Mouse (Mus musculus) liver, postnatal 0 days (tissue): ENCODE results near the gene Stx1a.
"Not testable (repeated sequence)": the region's sequence is repeated elsewhere in the genome, so short reads cannot be mapped to it uniquely, and the experiment has no call there.

Source experiments
- CTCF ChIP-seq: sonication (generic); IDR thresholded peaks from 2 replicates; pipeline ENCODE4 v1.5.1; 2016; ENCODE audit warnings: antibody characterized with exemption, low read depth
- EP300 ChIP-seq: IDR thresholded peaks from 2 replicates; pipeline ENCODE4 v1.6.1; 2016; ENCODE audit warnings: antibody characterized with exemption, low read depth, mild to moderate bottlenecking

DNA sequence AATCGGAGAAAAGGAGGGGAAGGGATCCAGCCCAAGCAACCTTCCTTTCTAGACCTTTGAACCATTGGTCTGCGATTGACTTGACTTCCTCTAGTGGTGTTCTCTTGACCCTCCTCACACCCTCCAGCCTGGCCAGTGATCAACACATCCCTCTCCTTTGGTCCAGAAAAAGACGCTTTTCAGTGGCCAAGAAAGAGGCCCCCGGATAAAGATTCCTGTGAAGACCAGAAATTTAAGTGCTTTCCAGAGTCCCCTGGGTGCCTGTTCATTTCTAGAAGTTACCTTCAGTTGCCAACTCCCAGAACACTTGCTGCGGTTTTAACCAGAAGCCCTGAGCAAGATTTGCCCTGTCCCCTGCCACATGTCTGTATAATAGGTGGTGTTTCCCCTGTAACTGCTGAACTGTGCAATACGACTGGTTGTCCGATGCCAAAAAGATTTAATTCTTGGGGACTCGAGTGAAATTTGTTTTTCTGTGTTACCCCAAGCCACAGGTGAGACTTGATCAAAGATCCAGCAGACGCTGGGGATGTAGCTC is 41.7 kb downstream of the Stx1a start, which contains the start of gene Bud23:
- not testable (repeated sequence) for TF ChIP-seq CTCF, EP300
